Mouse (Mus musculus) erythroblast, adult 5-6 weeks (primary cell): Measurements from ENCODE around the gene Zfp605. TPM values are rescaled to one million over a fixed set of nuclear protein-coding genes. Genes with fewer than 3 reads are reported as not detected.
A peak's percentile ranks its signal among the peaks of the same experiment; 100 is the strongest.
"Not testable (repeated sequence)": the region's sequence is repeated elsewhere in the genome, so short reads cannot be mapped to it uniquely, and the experiment has no call there.

Source experiments
- ATAC-seq: replicated peaks from 2 replicates; pipeline ENCODE4 v1.8.0; 2016; ENCODE audit warnings: moderate number of reproducible peaks, mild to moderate bottlenecking, moderate TSS enrichment, inconsistent platforms; ENCODE audit not compliant: poor library complexity, low FRiP score, severe bottlenecking
- total RNA-seq, 2 experiments: library from RNA; stranded (forward) in 1 of 2; stranded (reverse) in 1 of 2; fragments of 150-400 nt in 1 of 2; fragments of 200-764, 138-1000 nt in 1 of 2; gene quantifications; 2 replicates each; pipeline versions ENCODE4 v1.2.3 to v1.2.4; 2015 to 2017; ENCODE audit warnings: low replicate concordance in 2 of 2

Zfp605 gene
- 1.5 and 4.0 TPM in 2 replicates for total RNA-seq (2015; ENCODE audit: low replicate concordance)
- 1.1 and 1.5 TPM in 2 replicates for total RNA-seq (2017; ENCODE audit: low replicate concordance)

DNA sequence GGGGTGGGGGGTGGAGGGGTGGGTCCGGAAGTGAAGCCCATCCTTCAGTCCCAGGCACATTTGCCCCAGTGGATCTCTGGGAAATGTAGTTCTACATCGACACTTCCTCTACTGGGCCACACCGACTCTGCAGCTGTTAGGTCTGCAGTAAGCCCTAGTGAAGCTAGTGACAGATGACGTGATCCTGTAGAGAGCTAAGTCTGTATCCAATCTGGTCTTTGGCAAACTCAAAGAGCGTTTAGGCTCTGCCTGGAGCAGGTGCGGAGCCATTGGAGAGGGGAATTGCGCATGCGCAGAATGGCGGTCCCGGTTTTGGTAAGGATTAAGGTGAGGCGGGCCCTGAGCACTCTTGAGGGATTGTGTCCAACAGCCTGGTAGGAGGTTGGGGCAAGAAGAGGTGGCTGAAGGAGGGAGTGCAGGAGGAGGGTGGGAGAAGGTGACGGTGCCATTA, at the start of gene Zfp605:
Gene Zfp605 (plus strand): TSS at position 102 of the 451 bp plus-strand sequence.
- peak; percentile 69 for ATAC-seq

DNA sequence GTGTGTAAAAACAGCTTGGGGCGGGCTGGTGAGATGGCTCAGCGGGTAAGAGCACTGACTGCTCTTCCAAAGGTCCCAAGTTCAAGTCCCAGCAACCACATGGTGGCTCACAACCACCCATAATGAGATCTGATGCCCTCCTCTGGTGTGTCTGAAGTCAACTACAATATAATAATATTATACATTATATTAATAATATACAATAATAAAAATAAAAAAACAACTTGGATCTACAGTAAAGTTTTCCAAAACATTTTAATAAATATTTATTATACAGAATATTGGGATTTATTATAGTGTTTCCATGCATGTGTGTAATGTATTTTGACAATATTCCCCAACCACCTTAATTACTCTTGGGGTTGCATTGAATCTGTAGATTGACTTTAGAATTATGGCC, 37.5 kb upstream of the Zfp605 start, which contains the start of gene Gm17655:
Gene Gm17655 (minus strand): TSS at position 101 of the 400 bp plus-strand sequence.
- ATAC-seq = not testable (repeated sequence)

DNA sequence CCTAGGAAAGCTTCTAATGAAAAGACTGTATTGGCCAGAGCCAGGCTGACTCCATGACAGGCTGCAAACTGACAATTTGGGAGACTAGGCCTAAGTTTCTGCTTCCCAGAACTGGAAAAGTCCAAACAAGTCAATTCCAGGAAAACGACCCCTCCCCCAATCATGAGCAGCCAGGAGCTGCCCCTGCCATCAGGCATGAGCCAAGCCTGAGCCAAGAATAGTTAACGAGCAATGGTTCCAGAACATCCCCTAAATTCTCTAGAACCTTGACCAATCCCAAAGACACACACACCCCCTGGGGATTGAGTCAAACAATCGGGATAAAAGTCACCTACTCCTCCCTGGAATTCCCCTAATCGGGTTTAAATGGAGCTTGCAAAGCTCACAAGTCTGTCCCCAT, 26.9 kb upstream of the Zfp605 start:
- ATAC-seq = no peak

DNA sequence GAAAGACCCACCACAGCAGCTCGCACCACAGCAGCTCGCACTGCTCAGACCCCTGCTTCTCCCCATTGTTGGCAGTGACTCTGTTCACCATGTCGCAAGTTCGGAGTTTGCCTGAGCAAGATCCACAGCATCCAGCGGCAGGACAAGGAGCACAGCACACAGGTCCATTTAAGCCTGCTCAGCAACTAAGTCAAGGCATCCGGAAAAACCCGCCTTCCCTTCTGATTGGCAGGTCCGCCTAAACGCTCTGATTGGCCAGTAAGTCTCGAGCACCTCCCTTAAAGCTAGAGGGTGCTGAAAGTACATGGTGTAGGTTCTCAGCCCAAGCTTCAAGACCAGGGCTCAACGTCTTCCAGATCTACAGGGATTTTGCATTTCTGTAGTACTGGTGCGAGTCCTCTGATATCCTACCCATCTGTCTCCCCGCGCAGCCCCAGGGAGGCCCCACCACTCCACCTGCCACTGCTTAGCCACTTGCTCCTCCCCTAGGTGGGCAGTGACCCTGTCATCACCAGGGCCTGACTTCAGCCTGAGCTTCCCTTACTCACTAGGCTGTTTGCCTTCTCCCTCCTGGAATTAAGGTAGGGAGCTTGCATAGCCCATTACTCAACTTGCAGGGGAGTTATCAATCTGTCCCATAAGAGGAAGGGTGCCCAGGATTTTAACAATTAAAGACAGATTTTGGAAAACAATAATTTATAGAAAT, 23.6 kb upstream of the Zfp605 start:
- ATAC-seq = no peak

DNA sequence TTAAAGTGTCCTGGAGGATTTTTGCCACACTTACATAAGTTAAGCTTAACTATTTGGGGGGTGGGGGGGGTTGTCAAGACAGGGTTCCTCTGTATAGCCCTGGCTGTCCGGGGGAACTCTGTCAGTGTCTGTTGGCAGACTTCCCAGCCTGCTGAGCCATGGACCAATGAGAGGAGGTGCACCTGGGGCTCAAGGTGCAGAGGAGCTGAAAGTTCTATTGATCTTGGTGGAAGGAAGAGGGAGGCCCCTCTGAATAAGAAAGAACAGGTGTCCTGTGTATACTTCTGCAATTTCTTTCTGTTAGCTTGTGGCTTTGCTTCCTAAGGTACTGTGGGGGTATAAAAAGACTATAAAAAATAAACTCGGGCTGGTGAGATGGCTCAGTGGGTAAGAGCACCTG, 18.3 kb upstream of the Zfp605 start:
- no peak for ATAC-seq

DNA sequence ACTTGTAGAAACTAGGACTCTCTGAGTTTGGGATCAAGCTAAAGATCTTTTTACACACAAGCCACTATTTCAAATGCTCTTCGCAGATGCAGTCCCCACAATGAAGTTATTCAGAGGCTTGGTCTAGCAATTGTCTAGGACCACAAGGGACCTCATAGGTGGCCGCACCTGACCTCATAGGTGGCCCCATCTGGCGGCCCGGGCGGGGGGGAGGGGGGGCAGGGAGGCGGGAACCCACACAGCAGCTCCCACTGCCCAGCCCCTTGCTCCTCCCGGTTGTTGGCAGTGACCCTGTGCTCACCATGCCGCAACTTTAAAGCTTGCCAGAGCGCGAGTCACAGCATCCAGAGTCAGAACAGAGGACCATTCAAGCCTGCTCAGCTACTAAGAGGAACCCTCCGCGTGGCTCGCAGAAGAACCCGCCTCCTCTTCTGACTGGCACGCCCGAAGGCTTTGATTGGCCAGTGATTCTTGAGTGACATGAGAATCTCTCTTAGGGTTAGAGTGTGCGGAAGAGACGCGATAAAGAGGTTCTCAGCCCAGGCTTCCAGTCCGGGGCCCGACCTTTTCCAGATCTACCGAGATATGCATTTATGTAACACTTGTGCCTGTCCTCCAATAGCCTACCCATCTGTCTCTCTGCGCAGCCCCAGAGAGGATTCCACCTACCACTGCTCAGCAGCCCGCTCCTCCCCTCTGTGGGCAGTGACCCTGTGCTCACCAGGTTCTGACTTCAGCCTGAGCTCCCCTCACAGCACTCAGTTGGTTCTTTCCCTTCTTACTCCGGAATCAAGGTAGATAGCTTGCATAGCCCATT, 15.7 kb upstream of the Zfp605 start, which contains the start of gene Gm35315:
Gene Gm35315 (minus strand): TSS at position 391 of the 817 bp plus-strand sequence.
- peak; percentile 100 for ATAC-seq

DNA sequence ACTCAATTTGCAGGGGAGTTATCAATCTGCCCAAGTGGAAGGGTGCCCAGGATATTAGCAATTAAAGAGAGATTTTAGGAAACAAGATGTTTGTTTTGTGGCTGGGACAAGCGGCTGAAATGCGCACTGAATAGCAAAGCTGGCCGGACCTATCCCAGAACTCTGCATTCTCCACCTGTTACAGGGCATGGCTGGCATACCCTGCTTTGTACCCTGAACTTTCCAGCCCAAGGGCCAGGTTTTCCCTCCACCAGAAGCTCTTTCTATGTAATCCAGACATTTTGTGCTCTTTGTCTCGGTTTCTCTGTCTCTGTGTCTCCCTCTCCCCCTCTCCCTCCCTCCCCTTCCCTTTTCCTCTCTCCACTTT, 15.1 kb upstream of the Zfp605 start:
- 0 out of 2 replicates have a peak, but pooled peaks have one; percentile 13 for ATAC-seq

DNA sequence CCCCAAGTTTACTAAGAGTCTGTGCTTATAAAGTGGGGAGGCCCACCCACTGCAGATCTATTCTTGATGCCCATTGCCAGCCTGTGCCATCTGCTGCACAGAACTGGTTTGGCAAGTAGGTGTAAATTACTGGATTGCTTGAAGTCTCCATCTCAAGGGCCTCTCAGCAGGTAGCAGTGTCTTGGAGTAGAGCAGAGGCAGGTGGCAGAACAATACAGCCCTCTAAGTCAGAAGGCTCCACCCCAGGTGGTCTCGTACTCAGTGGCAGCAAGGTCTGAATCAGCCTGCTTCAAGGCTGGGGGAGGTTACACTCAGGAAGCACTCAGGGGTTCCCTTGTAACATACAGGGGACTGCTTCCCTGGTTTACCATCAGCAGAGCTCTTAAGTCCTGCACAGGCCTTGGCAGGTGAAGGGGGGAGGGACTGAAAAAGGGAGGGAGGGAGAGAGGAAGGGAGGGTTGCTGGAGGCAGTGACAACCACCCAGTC, 10.9 kb upstream of the Zfp605 start:
- ATAC-seq = no peak

DNA sequence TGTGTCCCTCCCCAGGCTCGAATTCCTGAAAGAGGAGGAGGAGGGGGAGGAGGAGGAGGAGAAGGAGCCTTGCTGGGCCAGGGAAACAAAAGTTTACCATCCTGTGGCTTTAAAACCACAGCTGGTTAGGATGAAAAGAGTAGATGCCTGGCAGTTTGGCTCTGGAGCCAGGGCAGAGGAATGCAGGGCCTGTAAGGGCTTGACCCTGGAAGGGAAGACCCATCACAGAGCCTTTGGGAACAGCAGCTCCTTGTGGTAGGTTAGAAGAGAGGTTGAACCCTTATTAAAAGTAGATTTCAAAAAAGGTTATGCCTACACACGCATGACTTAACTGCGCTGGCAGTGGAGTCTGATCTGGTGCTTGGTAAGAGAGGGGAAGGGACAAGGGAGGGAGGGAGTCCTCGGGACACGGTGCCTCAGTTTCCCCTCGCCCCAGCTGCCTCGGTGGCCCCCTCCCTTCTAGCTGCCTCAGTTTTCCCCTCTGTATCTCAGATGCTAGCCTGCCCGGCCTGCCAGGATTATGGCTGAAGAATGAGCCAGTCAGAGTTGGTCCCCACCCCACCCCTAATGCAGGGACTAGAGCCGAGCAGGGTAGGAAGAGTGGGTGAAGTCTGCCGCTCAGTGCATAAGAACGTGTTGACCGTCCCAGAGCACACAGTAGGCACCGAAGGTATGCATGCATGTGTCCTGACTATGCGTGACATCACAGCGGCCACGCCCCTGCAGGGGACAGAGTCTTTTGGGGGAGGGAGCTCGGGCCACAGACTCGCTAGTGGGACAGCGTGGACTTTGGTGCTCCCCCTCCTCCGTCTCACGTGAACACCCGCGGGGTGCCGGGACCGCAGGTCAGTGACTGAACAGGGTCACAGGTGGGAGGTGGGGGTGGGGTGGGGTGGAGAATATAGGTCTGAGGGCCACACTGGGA, 10.0 kb upstream of the Zfp605 start, which contains the start of gene Plcxd1:
Gene Plcxd1 (plus strand): TSS at position 314 of the 925 bp plus-strand sequence.
- ATAC-seq = no peak

DNA sequence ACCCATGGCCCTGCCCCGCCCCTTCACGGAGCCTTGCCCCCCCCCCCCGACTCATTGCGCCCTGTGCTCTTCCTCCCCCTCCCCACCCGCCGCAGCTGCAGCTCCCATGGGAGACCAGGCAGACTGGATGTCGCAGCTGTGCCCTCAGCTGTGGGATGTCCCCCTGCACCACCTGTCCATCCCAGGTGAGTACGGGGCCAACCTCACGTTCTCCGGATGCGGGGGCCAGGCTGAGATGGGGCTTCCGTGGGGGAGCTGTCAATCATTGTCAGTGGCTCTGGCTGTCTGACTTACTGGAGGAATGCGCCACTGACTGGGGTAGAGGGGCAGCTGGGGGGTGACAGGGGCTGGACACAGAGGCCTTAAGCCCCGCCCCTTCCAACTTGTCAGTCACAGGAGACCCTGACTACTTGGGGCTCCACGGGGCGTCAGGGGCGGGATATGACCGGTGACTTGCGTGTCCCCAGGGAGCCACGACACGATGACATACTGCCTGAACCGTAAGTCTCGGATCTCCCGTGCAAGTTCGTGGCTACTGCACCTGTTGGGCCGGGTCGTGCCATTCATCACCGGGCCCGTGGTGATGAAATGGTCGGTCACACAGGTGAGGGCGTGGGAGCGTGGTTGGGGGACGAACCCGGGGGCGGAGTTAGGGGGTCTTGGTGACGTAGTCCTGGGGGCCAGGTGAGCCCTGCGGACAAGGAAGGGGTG, 8.8 kb upstream of the Zfp605 start:
- ATAC-seq = no peak

DNA sequence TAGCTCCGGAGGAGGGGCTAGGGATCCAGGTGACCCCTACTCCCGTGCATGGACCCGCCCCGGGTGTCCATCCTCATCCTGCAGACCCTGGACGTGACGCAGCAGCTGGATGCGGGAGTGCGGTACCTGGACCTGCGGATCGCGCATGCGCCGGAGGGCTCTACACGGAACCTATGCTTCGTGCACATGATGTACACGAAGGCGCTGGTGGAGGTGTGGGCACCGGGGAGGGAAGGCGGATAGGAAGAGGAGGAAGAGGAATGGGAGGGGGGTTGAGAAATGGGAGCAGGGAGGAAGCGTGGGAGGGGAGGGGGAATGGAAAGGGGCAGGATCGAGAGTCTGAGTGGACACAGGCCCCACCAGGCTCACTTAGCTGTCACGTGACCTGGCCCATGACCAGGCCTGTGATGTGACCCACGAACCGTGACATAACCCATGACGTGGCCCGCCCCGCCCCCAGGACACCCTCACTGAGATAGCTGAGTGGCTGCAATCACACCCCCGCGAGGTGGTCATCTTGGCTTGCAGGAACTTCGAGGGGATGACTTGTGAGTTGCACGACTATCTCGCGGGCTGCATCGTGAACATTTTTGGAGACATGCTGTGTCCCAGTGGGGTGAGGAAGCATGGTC, 8.1 kb upstream of the Zfp605 start:
- ATAC-seq = no peak

DNA sequence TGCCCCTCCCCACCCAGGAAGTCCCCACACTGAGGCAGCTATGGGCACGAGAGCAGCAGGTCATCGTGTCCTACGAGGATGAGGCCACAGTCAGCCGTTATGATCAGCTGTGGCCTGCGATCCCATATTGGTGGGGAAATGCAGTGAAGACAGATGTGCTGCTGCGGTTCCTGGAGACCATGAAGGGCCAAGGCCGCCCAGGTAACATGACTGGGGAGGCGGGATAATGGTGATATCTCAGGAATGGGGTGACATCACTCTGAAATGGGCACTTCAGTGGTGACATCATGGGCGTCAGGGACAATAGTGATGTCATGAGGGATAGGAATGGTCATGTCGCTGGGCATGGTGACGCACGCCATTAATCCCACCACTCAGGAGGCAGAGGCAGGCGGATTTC, 7.5 kb upstream of the Zfp605 start:
- ATAC-seq = no peak

DNA sequence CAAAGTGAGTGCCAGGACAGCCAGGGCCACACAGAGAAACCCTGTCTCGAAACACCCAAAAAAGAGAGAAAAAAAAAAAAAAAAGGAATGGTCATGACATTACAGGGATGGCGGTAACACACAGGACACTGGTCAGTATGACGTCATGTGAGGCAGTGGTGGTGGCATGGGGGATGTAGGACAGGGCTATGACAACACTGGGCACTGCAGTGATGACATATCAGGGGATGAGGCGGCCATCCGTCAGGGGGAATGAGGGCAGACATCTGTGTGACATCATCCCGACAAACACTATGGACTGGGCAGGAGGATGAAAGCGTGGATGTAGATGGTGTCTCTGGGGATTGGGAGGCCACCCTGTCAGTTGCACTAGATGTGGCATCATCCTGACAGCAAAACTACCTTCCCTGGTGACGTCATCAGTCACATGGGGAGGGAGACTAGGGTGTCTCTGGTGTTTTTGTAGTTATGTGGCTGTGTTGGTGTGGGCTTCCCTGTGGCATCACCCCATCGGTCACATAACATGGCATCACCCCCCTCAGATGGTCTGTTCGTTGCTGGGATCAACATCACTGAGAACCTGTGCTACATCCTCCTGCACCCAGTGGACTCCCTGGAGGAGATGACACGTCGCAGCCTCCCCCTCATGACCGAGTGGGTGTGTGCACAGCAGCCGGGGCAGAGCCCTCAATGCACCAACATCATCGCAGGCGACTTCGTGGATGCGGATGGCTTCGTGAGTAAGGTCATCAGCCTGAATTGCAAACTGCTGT, 6.9 kb upstream of the Zfp605 start:
- no peak for ATAC-seq

DNA sequence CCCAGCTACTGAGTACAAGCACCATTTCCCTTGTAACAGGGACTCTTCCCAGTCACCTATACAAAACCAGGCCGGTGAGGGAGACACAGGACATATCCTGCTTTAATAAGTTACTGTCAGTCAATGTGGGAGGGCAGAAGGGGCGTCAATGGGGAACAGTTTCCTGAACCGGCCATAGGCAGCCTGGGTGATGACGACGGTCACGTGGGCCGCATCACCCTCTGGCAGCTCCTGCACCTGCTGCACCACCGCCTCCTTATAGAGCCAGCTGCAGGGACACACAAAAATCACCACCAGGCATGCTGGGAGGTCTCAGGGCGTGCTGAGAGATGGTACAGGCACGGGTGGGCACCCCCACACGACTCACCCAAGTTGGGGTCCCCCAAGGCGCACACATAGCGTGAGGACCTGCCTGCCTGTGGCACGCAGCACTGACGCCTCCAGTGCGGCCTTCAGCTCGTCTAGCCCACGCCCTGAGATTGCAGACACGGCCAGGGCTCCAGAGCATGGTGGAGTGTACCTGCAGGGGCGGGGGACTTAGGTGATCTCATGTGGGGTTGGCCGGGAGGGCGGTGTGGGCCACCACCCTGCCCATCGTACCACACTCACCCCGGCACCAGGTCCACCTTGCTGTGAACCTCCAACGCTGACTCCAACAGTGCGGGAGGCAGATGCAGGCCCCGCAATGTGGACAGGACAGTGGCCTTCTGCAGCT, 5.8 kb upstream of the Zfp605 start:
- no peak for ATAC-seq

DNA sequence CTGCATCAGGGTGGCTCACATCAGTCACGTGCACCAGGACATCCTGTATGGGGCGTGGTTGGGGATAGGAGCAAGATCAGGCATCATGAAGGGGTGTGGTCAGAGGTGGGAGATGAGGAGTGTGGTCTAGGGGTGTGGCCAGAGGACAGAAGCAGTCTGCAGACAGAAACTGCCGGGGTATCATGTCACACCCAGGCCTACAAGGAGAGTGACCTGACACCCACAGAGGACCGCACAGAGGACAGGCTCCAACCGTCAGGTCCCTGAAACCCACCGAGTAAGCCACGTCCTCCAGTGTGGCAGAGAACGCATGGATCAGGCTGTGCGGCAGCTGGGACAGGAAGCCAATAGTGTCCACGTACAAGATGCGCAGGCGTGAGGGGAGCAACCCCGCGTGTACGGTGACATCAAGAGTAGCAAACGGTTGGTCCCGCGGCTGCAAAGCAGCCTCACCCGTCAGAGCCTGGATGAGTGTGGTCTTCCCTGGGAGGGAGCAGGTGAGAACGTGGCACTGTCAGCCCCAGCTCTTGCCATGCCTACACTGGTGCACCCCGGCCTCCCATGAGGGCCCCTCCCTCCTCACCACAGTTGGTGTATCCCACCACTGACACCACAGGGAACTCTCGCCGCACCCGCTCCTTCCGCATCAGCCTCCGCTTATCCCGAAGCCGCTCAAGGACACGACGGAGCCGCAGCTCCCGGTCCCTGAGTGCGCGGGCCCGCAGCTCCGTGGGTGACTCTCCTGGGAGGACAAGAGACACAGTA, 5.1 kb upstream of the Zfp605 start:
- no peak for ATAC-seq

DNA sequence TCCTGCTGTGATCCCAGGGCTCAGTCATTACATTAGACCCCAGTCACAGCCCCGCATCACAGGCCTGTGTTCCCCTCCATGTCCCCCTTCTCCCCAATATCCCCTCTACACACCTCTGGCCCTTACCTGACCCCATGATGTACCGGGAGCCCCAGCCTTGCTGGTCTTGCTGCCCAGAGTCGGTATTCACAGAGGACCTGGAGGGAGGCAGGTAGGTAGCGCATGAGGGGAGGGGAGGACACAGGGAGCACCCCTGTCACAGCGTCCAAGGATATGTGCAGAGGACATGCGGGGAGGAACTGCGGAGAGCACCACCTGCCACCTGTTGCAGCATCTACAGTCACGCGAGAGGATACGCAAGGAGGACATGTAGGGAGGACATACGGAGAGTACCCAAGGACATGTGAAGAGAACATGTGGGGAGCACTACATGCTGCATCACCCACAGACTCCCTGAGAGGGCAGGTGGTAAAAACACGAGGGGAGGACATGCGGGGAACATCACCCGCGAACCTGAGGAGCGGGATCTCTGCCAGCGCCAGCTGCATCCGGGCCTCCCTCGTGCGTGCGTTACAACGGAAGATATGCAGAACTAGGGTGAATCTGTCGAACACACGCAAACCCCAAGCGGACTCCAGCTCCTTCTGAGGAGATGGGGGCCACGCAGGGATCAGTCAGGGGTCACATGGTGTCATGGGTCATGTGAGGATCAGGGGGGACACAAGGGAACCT, 3.6 kb upstream of the Zfp605 start:
- no peak for ATAC-seq
